Mouse (Mus musculus) liver, embryonic 14.5 days (tissue): Measurements from ENCODE around the gene Pax3. TPM values are rescaled to one million over a fixed set of nuclear protein-coding genes. Genes with fewer than 3 reads are reported as not detected.

ENCODE experiments used
- ATAC-seq: fragments of 200-750 bp; cut with Nextera tagmentation; 2 replicates; pipeline ENCODE4 v1.8.0; 2017; ENCODE audit warnings: moderate number of reproducible peaks, mild to moderate bottlenecking, moderate library complexity; ENCODE audit not compliant: insufficient read depth
- DNase-seq, 3 experiments: peaks; one replicate each; pipeline ENCODE4 v3.0.0-alpha.2; 2012 to 2013; ENCODE audit warnings: low read depth in 3 of 3, low spot score in 3 of 3
- H3K27ac ChIP-seq: fragments of 300-500 bp; sonication (generic); 2 replicates; pipeline ENCODE4 v1.5.1; 2014; ENCODE audit warnings: moderate library complexity, mild to moderate bottlenecking, control low read depth, inconsistent platforms
- H3K27me3 ChIP-seq: fragments of 300-500 bp; sonication (generic); 2 replicates; pipeline ENCODE4 v1.6.1; 2014; ENCODE audit warnings: mild to moderate bottlenecking, low read length, moderate library complexity; ENCODE audit not compliant: control insufficient read depth, insufficient read depth
- H3K36me3 ChIP-seq: fragments of 300-500 bp; sonication (generic); replicated peaks from 2 replicates; pipeline ENCODE4 v1.6.1; 2014; ENCODE audit warnings: low read depth; ENCODE audit not compliant: control insufficient read depth, insufficient read depth
- H3K4me1 ChIP-seq, 2 experiments: fragments of 200-500 bp in 1 of 2; fragments of 300-500 bp in 1 of 2; sonication (generic) in 1 of 2; replicated peaks; 2 replicates each; pipeline ENCODE4 v1.6.1; 2012 to 2014; ENCODE audit warnings: antibody characterized with exemption in 1 of 2, inconsistent platforms in 1 of 2, low read length in 1 of 2; ENCODE audit not compliant: control insufficient read depth in 2 of 2, insufficient read depth in 2 of 2
- H3K4me2 ChIP-seq: fragments of 300-500 bp; sonication (generic); 2 replicates; pipeline ENCODE4 v1.6.1; 2014; ENCODE audit warnings: low read depth, mild to moderate bottlenecking, control low read depth, moderate library complexity
- H3K4me3 ChIP-seq, 2 experiments: fragments of 200-500 bp in 1 of 2; fragments of 300-500 bp in 1 of 2; sonication (generic) in 1 of 2; 2 replicates each; pipeline ENCODE4 v1.5.1; 2012 to 2014; ENCODE audit warnings: low read depth in 2 of 2, low read length in 2 of 2, mild to moderate bottlenecking in 2 of 2, control low read depth in 1 of 2, inconsistent platforms in 1 of 2, moderate library complexity in 1 of 2; ENCODE audit not compliant: insufficient read depth in 1 of 2
- H3K9ac ChIP-seq: fragments of 300-500 bp; sonication (generic); replicated peaks from 2 replicates; pipeline ENCODE4 v1.6.1; 2014; ENCODE audit warnings: mild to moderate bottlenecking, control low read depth, moderate library complexity
- H3K9me3 ChIP-seq: fragments of 300-500 bp; sonication (generic); 2 replicates; pipeline ENCODE4 v1.6.1; 2016; ENCODE audit warnings: low read length, mixed read lengths; ENCODE audit not compliant: control insufficient read depth
- CTCF ChIP-seq: IDR thresholded peaks from 2 replicates; pipeline ENCODE4 v1.5.1; 2016; ENCODE audit warnings: antibody characterized with exemption, low read depth, control low read depth
- EP300 ChIP-seq: IDR thresholded peaks from 2 replicates; pipeline ENCODE4 v1.6.1; 2016; ENCODE audit warnings: antibody characterized with exemption, low read depth
- WGBS: fragments of 180-500 bp; shearing (Covaris S2); extraction: QIAGEN DNeasy Blood & Tissue Kit; methylation state at CpG from one replicate; pipeline ENCODE4 v1.1.7; 2014; ENCODE audit not compliant: insufficient replicate concordance; 5-methylcytosine and 5-hydroxymethylcytosine counted together
- polyA plus RNA-seq, 2 experiments: library from polyadenylated mRNA; depleted of rRNA in 1 of 2; stranded (reverse) in 1 of 2; unstranded in 1 of 2; fragments of >200 nt; fragmentation: Nextera tagmentation in 1 of 2; extraction: Ambion mirVana in 1 of 2; gene quantifications; 2 replicates each; pipeline versions ENCODE4 v1.2.1 to v1.2.3; 2012 to 2014

Gene Pax3
- polyA plus RNA-seq, 2 experiments: not detected

DNA sequence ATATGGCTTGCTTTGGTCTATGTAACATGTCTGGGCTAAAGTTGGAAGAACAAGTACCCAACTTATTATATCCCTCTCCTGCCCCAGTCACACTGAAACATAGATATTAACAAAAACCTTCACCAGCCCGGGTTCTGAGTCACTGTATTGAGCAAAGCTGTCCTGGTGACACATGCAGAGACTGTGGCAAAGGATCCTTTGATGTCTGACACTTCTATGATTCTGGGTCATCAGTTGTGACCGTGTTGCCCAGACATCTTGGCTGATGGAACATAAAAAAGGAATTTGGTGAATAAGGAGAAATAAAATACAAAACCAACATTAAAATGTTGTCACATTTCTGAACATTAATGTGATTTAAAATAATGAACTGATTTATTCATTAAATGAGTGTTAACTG is 108.3 kb downstream of the Pax3 start:
- Histone ChIP-seq H3K4me1 (no peaks in the 10 kb centered on the region), H3K27ac (no peak overlapping the region), H3K36me3 (no peaks in the 10 kb centered on the region), H3K4me2 (no peak overlapping the region), H3K4me3 (no peak overlapping the region), H3K9me3 (no peaks in the 10 kb centered on the region), H3K27me3 (no peaks in the 10 kb centered on the region), H3K9ac (no peak overlapping the region)
- DNase-seq: no peak
- TF ChIP-seq EP300: no peak
- TF ChIP-seq CTCF: no peak
- no peak for ATAC-seq
- WGBS: 34% methylated on average over 2 of the region's 2 CpGs

GRCm38 (mm10) chr1:78081761-78082160 is 115.2 kb downstream of the Pax3 start:
- no peaks in the 10 kb centered on the region for H3K36me3 ChIP-seq

DNA sequence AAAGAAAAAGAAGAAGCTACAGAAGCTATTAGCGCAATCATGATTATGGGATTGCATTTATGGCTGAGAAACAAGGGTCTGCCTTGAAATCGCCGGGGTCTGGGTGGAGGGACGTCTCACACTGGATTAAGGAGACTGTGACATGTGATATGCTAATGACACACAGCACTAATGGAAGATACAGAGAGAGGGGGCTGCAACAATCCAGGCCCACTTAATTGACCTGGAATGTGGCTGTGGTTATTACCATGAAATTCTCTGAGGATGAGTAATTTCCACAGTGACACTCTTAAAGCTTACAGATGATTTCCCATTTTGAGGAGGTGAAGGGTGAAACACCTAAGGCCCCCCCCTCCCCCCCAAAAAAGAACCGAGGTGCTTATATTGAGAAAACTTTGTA is 136.1 kb downstream of the Pax3 start:
- Histone ChIP-seq H3K27me3 (no peaks in the 10 kb centered on the region), H3K4me1 (no peaks in the 10 kb centered on the region), H3K27ac (no peak overlapping the region), H3K9ac (no peak overlapping the region), H3K9me3 (no peaks in the 10 kb centered on the region), H3K4me2 (no peak overlapping the region), H3K4me3 (no peak overlapping the region), H3K36me3 (no peaks in the 10 kb centered on the region)
- DNase-seq (no peak), ATAC-seq (no peak)
- TF ChIP-seq EP300 (no peak), CTCF (no peak)
- WGBS: 47% methylated on average over 5 of the region's 5 CpGs

More at GRCm38 (mm10) chr1:78081761-78082160, 115.2 kb downstream of the Pax3 start:
- Histone ChIP-seq H3K4me2 (no peak overlapping the region), H3K4me1 (no peaks in the 10 kb centered on the region), H3K27ac (no peak overlapping the region), H3K9ac (no peak overlapping the region), H3K27me3 (no peaks in the 10 kb centered on the region), H3K9me3 (no peaks in the 10 kb centered on the region), H3K4me3 (no peak overlapping the region)
- 59% methylated on average over 18 of the region's 18 CpGs for WGBS
- TF ChIP-seq CTCF (no peak), EP300 (no peak)
- DNase-seq: no peak
- ATAC-seq: no peak

DNA sequence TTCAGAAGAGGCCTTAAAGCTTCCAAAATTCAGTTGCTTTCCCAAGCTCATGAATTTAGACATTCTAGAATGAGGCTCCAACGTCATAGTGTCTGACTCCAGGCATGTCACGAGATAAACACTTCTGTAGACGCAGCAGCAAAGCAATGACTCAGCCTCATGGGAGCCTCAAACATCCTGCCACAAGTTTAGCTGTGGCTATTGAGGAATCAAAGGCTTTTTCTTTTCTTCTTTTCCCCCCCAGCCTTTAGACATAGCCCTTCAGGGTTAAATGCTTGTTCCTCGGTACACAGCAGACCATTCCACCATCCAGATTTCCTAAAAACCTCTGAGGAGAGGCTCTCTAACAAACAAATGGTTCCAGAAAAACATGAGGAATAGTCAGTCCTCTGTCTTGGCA is 139.0 kb downstream of the Pax3 start:
- H3K9ac ChIP-seq: no peak overlapping the region
- TF ChIP-seq CTCF (no peak), EP300 (no peak)
- WGBS: 13% methylated on average over 4 of the region's 4 CpGs
- H3K36me3 ChIP-seq: no peaks in the 10 kb centered on the region
- DNase-seq (no peak), ATAC-seq (no peak)
- no peaks in the 10 kb centered on the region for H3K9me3 ChIP-seq
- no peaks in the 10 kb centered on the region for H3K27me3 ChIP-seq
- H3K27ac ChIP-seq: no peak overlapping the region
- H3K4me2 ChIP-seq: no peak overlapping the region
- no peak overlapping the region for H3K4me3 ChIP-seq
- no peaks in the 10 kb centered on the region for H3K4me1 ChIP-seq

DNA sequence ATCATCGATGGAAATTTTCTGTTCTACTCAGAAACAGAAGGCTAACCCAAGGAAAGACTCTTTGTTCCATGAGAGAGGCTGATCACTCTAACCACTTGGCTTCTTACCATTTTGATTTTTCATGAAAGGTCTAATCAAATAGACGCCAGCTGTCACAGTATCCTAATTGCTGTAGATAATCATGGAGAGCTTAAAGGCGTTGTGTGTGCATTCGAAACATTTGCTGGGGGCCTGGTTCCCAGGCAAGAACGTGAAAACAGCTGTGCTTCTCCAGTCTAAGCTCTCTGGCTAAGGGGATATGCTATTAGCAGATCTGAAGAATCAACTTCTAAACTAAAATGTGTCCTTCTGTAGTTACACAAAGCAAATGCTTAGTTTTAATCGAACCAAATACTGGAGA is 143.3 kb downstream of the Pax3 start:
- Histone ChIP-seq H3K4me3 (no peak overlapping the region), H3K4me1 (no peaks in the 10 kb centered on the region), H3K27me3 (no peaks in the 10 kb centered on the region), H3K27ac (no peak overlapping the region), H3K36me3 (no peaks in the 10 kb centered on the region), H3K4me2 (no peak overlapping the region), H3K9me3 (no peaks in the 10 kb centered on the region), H3K9ac (no peak overlapping the region)
- ATAC-seq (no peak), DNase-seq (no peak)
- TF ChIP-seq EP300 (no peak), CTCF (no peak)
- 64% methylated on average over 6 of the region's 6 CpGs for WGBS

Other genes starting within 250 kb of the Pax3 start
- 0.06 TPM in 2 replicates for gene Sgpp2, start 113.2 kb upstream of the Pax3 start, polyA plus RNA-seq (2012; rRNA removed)
- gene Sgpp2, start 113.2 kb upstream of the Pax3 start, polyA plus RNA-seq (2014; fragmentation: Nextera tagmentation; extraction: Ambion mirVana): 0.04 and 0.05 TPM in 2 replicates